Comparison of ENCODE assay signal across 10 mouse cellular contexts in the genomic region with DNA sequence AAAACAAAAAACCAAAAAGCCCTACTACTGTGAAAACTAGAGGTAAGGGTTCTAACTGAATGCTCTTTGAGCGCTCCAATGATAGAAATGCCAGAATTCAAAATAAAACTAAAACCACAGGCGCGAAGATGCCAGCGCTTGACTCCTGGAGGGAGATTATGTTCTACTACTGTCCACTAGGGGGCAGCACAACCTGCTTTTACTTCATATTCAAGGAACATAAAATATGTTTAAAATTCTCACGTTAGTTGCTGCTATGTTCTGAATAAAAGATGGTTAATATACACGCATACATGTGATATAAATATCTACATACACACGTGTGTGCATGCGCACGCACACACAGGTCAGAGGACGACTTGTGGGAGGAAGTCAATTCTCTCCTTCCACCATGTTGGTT. TPM values are rescaled to one million over a fixed set of nuclear protein-coding genes. Genes with fewer than 3 reads are reported as not detected.
DNase-seq lines count a peak whose midpoint lies in the region; ATAC-seq and TF ChIP-seq lines count a peak whose summit lies in the region.
"Had no signal": no experiment of that assay in that cellular context is flagged by ENCODE, and none has a peak within 500 bp of the region (broad histone marks: within the 10 kb centered on the region; RNA-seq: fewer than 3 reads in every experiment).

No protein-coding gene starts in this region.

- H3K4me3 ChIP-seq in liver, adult 2 months (ENCODE audit: insufficient read depth, low read depth, low read length): no peak overlapping the region
- no peak overlapping the region for H3K4me3 ChIP-seq in liver, embryonic 11.5 days (ENCODE audit: low read depth, low read length)
- H3K4me3 ChIP-seq in embryonic facial prominence, embryonic 10.5 days: no peak overlapping the region
- H3K4me3 ChIP-seq in limb, embryonic 14.5 days (replicated peaks; ENCODE audit: low read length): no peak overlapping the region
- H3K4me3 ChIP-seq: heart, embryonic 15.5 days; midbrain, embryonic 12.5 days had no signal

- peak; percentile 49 for TF ChIP-seq CTCF in liver, adult 2 months (IDR thresholded peaks at IDR 0.05; ENCODE audit: low read depth, low read length)

- ATAC-seq in cerebellum, adult (ENCODE audit: insufficient number of reproducible peaks, low FRiP score, low TSS enrichment): no peak
- ATAC-seq in liver, embryonic 11.5 days (replicated peaks; ENCODE audit: low FRiP score): no peak
- ATAC-seq in limb, embryonic 14.5 days (ENCODE audit: low FRiP score, low read depth): no peak

- no peak overlapping the region for H3K4me2 ChIP-seq in liver, embryonic 11.5 days
- H3K4me2 ChIP-seq in limb, embryonic 14.5 days (replicated peaks; ENCODE audit: low read depth, low read length, severe bottlenecking): no peak overlapping the region
- H3K4me2 ChIP-seq: heart, embryonic 15.5 days; midbrain, embryonic 12.5 days had no signal

- H3K27ac ChIP-seq in liver, adult 2 months (replicated peaks; ENCODE audit: insufficient read depth, low read depth, low read length): no peak overlapping the region
- no peak overlapping the region for H3K27ac ChIP-seq in liver, embryonic 11.5 days (ENCODE audit: low read depth, low read length)
- H3K27ac ChIP-seq in embryonic facial prominence, embryonic 10.5 days (replicated peaks): no peak overlapping the region
- H3K27ac ChIP-seq in limb, embryonic 14.5 days (replicated peaks; ENCODE audit: low read depth, low read length): no peak overlapping the region
- H3K27ac ChIP-seq: heart, embryonic 15.5 days; midbrain, embryonic 12.5 days had no signal

- TF ChIP-seq POLR2A in liver, adult 2 months (IDR thresholded peaks at IDR 0.05; ENCODE audit: extremely low read depth, insufficient read depth, low read length): no peak
- no peak for TF ChIP-seq POLR2A in limb, embryonic 14.5 days (IDR thresholded peaks at IDR 0.05; ENCODE audit: borderline replicate concordance, extremely low read depth, insufficient read depth, insufficient read length)

- WGBS in liver, adult 2 months: 55% methylated on average over 10 of the region's 10 CpGs
- WGBS in liver, embryonic 11.5 days: 55% methylated on average over 10 of the region's 10 CpGs
- WGBS in embryonic facial prominence, embryonic 10.5 days: 73% methylated on average over 10 of the region's 10 CpGs
- WGBS in limb, embryonic 14.5 days: 63% methylated on average over 10 of the region's 10 CpGs

- H3K79me2 ChIP-seq in liver, adult 2 months (ENCODE audit: control insufficient read depth, insufficient read depth, low read length): no peaks in the 10 kb centered on the region

- no peak overlapping the region for H3K9ac ChIP-seq in liver, adult 2 months (ENCODE audit: low read depth, low read length)
- H3K9ac ChIP-seq in liver, embryonic 11.5 days (ENCODE audit: low read depth, low read length): no peak overlapping the region
- H3K9ac ChIP-seq in limb, embryonic 14.5 days (ENCODE audit: low read depth, low read length, severe bottlenecking): no peak overlapping the region
- H3K9ac ChIP-seq: heart, embryonic 15.5 days; midbrain, embryonic 12.5 days had no signal

- H3K4me1 ChIP-seq in liver, adult 2 months (ENCODE audit: control insufficient read depth, insufficient read depth, low read length): no peaks in the 10 kb centered on the region
- no peaks in the 10 kb centered on the region for H3K4me1 ChIP-seq in liver, embryonic 11.5 days (replicated peaks; ENCODE audit: control insufficient read depth, insufficient read depth, low read length)
- H3K4me1 ChIP-seq in embryonic facial prominence, embryonic 10.5 days: peaks cover under 1% of the 10 kb centered on the region; the same call in 1 of the 2 replicates
- no peaks in the 10 kb centered on the region for H3K4me1 ChIP-seq in limb, embryonic 14.5 days (ENCODE audit: control insufficient read depth, insufficient read depth, low read length)
- H3K4me1 ChIP-seq: midbrain, embryonic 12.5 days had no signal

- DNase-seq in cerebellum, adult 11-12 months: peak; percentile 35
- peak; percentile 17 for DNase-seq in liver, adult 2 months (ENCODE audit: extremely low read depth, low read depth, low spot score)
- DNase-seq in liver, embryonic 11.5 days (ENCODE audit: low spot score): no peak
- DNase-seq in ZHBTc4 (ENCODE audit: low read depth, low spot score): peak; percentile 69
- DNase-seq in embryonic facial prominence, embryonic 10.5 days (ENCODE audit: low spot score): peak; percentile 39
- DNase-seq in limb, embryonic 14.5 days (ENCODE audit: low spot score): peak; percentile 66
- DNase-seq in thymus, postnatal 0 days (ENCODE audit: low spot score): peak; percentile 46

- no peaks in the 10 kb centered on the region for H3K36me3 ChIP-seq in liver, adult 2 months (ENCODE audit: control insufficient read depth, insufficient read depth, low read length)
- no peaks in the 10 kb centered on the region for H3K36me3 ChIP-seq in liver, embryonic 11.5 days (ENCODE audit: control insufficient read depth, insufficient read depth, low read length)
- H3K36me3 ChIP-seq in embryonic facial prominence, embryonic 10.5 days (replicated peaks): no peaks in the 10 kb centered on the region
- H3K36me3 ChIP-seq in limb, embryonic 14.5 days (ENCODE audit: control insufficient read depth, insufficient read depth, low read length): no peaks in the 10 kb centered on the region
- H3K36me3 ChIP-seq: heart, embryonic 15.5 days; midbrain, embryonic 12.5 days had no signal

- H3K9me3 ChIP-seq in liver, embryonic 11.5 days (ENCODE audit: control insufficient read depth, low read length): no peaks in the 10 kb centered on the region
- no peaks in the 10 kb centered on the region for H3K9me3 ChIP-seq in embryonic facial prominence, embryonic 10.5 days
- no peaks in the 10 kb centered on the region for H3K9me3 ChIP-seq in limb, embryonic 14.5 days (ENCODE audit: control insufficient read depth, low read length)
- H3K9me3 ChIP-seq: heart, embryonic 15.5 days; midbrain, embryonic 12.5 days had no signal

- no peaks in the 10 kb centered on the region for H3K27me3 ChIP-seq in liver, adult 2 months (ENCODE audit: control insufficient read depth, insufficient read depth, low read length)
- no peaks in the 10 kb centered on the region; the same call in 1 of the 2 replicates for H3K27me3 ChIP-seq in liver, embryonic 11.5 days (replicated peaks; ENCODE audit: control insufficient read depth, insufficient read depth, low read length)
- no peaks in the 10 kb centered on the region for H3K27me3 ChIP-seq in embryonic facial prominence, embryonic 10.5 days (replicated peaks; ENCODE audit: low read depth, poor library complexity, severe bottlenecking)
- no peaks in the 10 kb centered on the region for H3K27me3 ChIP-seq in limb, embryonic 14.5 days (ENCODE audit: control insufficient read depth, insufficient read depth, low read length)
- H3K27me3 ChIP-seq: heart, embryonic 15.5 days; midbrain, embryonic 12.5 days had no signal

RNA-seq across cellular contexts. Expression of gene Bend6, which starts 14.8 kb away (rescaled TPM):
- 0.18 and 0.40 TPM in 2 replicates for total RNA-seq in liver, adult 2 months (2014; rRNA removed)
- polyA plus RNA-seq in liver, adult 2 months (2012; rRNA removed): 0.05 TPM in 2 replicates
- 2.3 and 2.4 TPM in 2 replicates for polyA plus RNA-seq in liver, embryonic 11.5 days (2014; fragmentation: Nextera tagmentation; extraction: Ambion mirVana)
- polyA plus RNA-seq in embryonic facial prominence, embryonic 10.5 days (2016; fragmentation: Nextera tagmentation; extraction: Ambion mirVana): 1.3 and 2.2 TPM in 2 replicates
- polyA plus RNA-seq in limb, embryonic 14.5 days (2012; rRNA removed): 1.3 and 1.5 TPM in 2 replicates
- 1.1 and 1.5 TPM in 2 replicates for polyA plus RNA-seq in limb, embryonic 14.5 days (2014; fragmentation: Nextera tagmentation; extraction: Ambion mirVana)
- polyA plus RNA-seq in thymus, postnatal 0 days (2015; fragmentation: Nextera tagmentation; extraction: Ambion mirVana): 0.68 and 0.72 TPM in 2 replicates

RNA-seq across cellular contexts. Expression of gene Dst, which starts 15.2 kb away (rescaled TPM):
- total RNA-seq in liver, adult 2 months (2014; rRNA removed): 53.6 and 60.4 TPM in 2 replicates
- 10.5 and 14.8 TPM in 2 replicates for polyA plus RNA-seq in liver, adult 2 months (2012; rRNA removed)
- polyA plus RNA-seq in liver, embryonic 11.5 days (2014; fragmentation: Nextera tagmentation; extraction: Ambion mirVana): 9.4 and 9.5 TPM in 2 replicates
- polyA plus RNA-seq in embryonic facial prominence, embryonic 10.5 days (2016; fragmentation: Nextera tagmentation; extraction: Ambion mirVana): 17.3 and 17.4 TPM in 2 replicates
- polyA plus RNA-seq in limb, embryonic 14.5 days (2012; rRNA removed): 34.6 and 42.5 TPM in 2 replicates
- 34.9 and 39.4 TPM in 2 replicates for polyA plus RNA-seq in limb, embryonic 14.5 days (2014; fragmentation: Nextera tagmentation; extraction: Ambion mirVana)
- polyA plus RNA-seq in thymus, postnatal 0 days (2015; fragmentation: Nextera tagmentation; extraction: Ambion mirVana): 9.4 and 11.9 TPM in 2 replicates
